Mouse (Mus musculus) left cerebral cortex, adult 11 months (tissue): ENCODE data around the gene Dcst1.
A peak's percentile ranks its signal among the peaks of the same experiment; 100 is the strongest.

Experiments used
- DNase-seq: peaks from one replicate; pipeline ENCODE4 v3.0.0; 2022; ENCODE audit warnings: low spot score

Gene Dcst1

DNA sequence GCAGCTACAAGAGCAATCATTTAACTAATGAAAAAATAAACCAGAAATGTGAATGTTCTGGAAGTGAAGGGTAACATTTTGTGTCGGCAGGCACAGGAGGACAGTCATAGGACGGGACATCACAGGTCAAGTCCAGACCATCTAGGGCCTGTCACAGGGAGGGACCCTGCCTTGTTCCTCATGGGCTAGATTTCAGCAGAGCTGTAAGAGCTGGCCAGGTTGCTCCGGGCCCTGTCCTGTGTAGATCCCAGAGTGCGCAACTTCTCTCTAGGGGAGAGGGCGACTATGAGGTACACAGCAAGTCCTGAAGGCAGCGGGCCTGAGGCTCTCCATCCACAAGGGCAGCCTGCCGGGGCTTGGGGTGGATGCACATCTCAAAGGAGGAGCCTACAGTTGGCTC is 3.4 kb downstream of the Dcst1 start, which contains the start of gene Dcst2:
Dcst2 (plus strand) TSS at position 301 of the 400 bp plus-strand sequence.
- no peak for DNase-seq

DNA sequence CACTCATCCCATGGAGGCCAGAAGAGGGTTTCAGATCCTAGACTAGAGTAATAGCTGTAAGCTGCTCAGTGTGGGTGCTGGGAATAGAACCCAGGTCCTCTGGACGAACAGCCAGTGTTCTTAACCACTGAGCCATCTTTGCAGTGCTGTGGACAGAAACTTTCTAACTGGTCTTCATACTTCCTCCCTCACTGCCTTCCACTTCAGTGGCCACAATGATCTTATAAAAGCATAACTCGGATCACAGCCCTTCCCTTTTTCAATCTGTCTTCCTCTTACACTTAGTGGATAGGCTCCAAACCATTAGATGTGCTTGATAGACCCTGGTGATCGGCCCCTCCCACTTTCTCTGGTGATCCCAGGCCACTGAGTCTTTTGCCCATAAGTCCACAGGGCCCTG is 4.8 kb downstream of the Dcst1 start:
- no peak for DNase-seq

- no peak for DNase-seq
Observed at GRCm38 (mm10) chr3:89359630-89360029, 5.4 kb downstream of the Dcst1 start.

DNA sequence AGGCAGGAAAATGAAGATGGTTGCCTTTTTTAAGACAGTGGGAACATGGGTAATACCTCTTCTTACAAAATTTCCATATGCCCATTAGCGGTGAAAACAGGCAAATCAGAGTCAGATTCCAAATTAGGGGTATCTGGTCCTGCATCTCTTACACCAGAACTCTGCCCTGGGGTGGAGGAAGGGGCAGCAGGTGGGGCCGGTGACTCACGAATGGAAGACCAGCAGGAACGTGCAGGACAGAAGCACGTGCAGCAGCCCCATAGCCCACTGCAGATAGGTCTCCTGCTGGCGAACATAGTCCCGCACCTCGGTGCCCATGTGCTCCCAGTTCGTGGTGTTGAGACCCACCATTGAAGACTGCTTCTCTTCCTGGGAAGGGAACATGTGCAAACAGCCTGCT is 9.0 kb downstream of the Dcst1 start:
- no peak for DNase-seq

- no peak for DNase-seq
Observed at GRCm38 (mm10) chr3:89355512-89355902, 9.5 kb downstream of the Dcst1 start.

GRCm38 (mm10) chr3:89354816-89355511 is 10.1 kb downstream of the Dcst1 start:
- peak; percentile 83 for DNase-seq

- DNase-seq: no peak
Observed at GRCm38 (mm10) chr3:89351271-89351670, 13.8 kb downstream of the Dcst1 start.

GRCm38 (mm10) chr3:89349869-89350501 is 15.1 kb downstream of the Dcst1 start, which contains the start of gene Adam15:
Adam15 (minus strand) TSS chr3:89349996.
- DNase-seq: peak; percentile 85

GRCm38 (mm10) chr3:89348911-89349868 is 15.9 kb downstream of the Dcst1 start:
- DNase-seq: no peak

DNA sequence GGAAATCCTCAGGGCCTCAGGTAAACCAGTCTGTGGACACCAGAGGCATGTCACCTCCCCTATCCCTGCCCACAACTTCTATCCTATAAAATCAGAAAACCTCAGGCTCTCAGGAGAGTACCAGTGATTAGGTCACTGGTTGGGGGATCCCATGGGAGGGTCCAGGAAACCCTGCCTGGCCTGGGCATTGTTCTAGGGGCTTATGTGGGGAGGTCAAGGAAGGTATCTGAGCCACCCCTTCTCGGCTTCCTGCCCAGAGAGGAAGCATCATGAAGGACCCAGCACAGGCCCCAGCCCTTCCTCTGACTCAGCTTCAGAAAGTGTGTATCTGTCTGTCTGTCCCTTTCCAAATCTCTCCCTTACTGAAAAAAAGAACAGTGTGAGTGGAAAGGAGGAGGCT is 17.1 kb downstream of the Dcst1 start:
- DNase-seq: no peak

DNA sequence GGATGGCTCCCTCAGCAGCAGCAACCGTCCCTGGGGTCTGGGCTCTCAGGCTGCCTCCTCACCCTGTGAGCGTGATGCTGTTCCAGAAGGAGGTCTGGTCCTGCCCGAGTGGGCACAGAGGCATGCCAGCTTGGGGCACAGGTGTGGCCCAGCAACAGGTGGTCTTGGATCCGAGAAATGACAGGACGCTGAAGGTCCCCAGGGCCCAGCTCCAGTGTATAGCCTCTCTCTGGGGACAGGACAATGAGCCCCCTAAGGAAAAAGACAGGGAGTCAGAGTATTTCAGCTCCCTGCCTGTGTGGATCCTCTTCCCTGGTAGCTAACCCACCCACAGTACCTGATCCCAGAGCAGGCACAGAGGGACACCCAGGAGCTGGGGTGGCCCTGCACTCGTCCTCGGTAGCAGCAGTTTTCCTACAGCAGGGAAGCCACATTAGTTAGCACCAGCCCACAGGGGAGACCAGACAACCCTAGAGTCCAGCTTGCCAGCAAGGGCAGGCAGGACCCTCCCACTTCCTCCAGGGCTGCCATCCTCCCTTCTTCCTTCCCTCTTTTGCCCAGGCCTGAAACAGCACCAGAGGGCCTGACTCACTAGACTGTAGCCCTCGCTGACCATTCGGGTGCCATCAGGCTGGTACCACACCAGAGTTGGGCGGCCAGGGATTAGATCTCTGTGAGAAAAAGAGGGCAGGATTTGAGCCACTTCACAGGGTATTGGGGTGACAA is 18.1 kb downstream of the Dcst1 start:
- no peak for DNase-seq

- DNase-seq: no peak
Observed at GRCm38 (mm10) chr3:89343279-89343678, 21.8 kb downstream of the Dcst1 start.

DNA sequence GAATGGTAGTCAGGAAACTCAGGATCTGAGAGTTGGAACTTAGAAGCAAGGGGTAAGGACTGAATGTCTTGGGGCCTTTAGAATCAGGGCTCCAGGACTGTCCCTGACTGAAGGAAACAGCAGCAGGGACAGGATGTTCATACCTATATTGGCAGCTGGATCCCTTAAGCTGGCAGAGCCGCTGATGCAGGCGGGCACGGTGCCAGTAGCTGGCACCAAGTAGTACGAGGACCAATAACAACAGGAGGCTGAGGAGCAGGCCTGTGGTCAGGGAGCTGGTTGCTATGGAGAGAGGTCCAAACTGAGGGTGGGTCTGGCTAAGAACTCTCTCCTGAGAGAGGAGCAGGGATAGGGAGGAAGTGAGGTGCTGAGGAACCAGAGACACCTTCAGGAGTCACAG is 23.3 kb downstream of the Dcst1 start:
- DNase-seq: no peak

- DNase-seq: no peak
Observed at GRCm38 (mm10) chr3:89340465-89340864, 24.6 kb downstream of the Dcst1 start.

- DNase-seq: no peak
Observed at GRCm38 (mm10) chr3:89339416-89339815, 25.6 kb downstream of the Dcst1 start.

- DNase-seq: no peak
Observed at GRCm38 (mm10) chr3:89337721-89338578, 27.1 kb downstream of the Dcst1 start, which contains the start of gene Efna4. Efna4 (minus strand) TSS chr3:89338028.

DNA sequence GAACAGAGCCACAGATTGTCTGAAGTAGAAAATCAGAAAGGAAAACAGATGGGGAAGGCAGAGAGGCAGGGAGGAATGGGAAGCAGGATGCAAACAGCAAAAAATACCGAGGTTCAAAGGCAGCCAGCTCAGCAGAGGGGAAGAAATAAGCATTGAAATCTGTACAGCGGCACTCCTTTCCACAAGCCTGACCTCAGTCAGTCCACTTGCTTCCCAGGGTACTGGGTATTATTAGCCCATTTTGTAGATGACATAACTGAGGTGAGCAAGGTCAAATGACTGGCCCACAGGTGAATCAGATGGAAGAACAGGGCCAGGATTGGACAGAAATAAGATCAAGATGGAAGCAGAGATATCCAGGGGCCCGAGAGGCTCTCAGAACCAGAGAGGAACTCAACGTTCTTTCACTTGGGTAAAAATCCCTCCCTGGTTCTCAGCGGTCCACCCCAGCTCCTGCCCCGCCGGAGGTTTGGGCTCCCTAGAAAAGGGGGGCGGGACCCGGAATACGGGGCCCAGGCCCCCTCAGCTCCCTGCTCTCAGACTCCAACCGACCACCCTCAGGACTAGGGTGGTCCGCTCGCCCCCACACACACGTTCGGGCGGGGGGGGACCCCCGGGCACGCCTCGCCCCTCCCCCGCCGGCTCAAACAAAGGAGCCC is 27.9 kb downstream of the Dcst1 start:
- no peak for DNase-seq

DNA sequence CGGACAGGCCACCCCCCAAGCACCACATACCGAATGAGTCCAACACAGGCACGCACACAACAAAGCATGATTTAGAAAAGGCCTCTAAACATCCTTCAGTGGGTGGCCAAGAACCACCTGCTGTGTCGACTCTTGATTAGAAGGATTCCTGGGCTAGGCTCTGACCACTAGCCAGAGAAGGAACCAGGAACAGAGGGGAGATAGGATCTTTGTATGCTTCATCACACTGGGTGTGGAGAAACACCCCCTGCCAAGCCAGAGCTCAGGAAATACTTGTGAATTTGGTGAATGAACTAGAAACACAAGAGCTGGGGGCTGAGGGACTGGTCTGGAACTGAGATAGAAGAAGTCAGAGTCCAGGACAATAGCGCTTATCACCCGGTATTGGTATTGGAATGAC is 28.5 kb downstream of the Dcst1 start:
- DNase-seq: no peak

GRCm38 (mm10) chr3:89333053-89333452 is 32.0 kb downstream of the Dcst1 start:
- no peak for DNase-seq

GRCm38 (mm10) chr3:89332476-89332875 is 32.6 kb downstream of the Dcst1 start:
- no peak for DNase-seq
